Mouse (Mus musculus): ENCODE measurements around the gene Zfp14.
A peak's percentile ranks its signal among the peaks of the same experiment; 100 is the strongest.

The Zfp14 gene

GRCm38 (mm10) chr7:30028572-30028971 lies 22.6 kb downstream of the Zfp14 start:
- DNase-seq (ENCODE audit: low spot score): no peak

GRCm38 (mm10) chr7:30027331-30027730 lies 23.8 kb downstream of the Zfp14 start:
- DNase-seq (ENCODE audit: low spot score): no peak

- no peak for DNase-seq (ENCODE audit: low spot score)
These were observed 25.8 kb downstream of the Zfp14 start for GRCm38 (mm10) chr7:30025358-30025757.

- DNase-seq (ENCODE audit: low spot score): no peak
These were observed 27.4 kb downstream of the Zfp14 start for GRCm38 (mm10) chr7:30023800-30024199.

- no peak for DNase-seq (ENCODE audit: low spot score)
These were observed 27.9 kb downstream of the Zfp14 start for GRCm38 (mm10) chr7:30023324-30023723.

GRCm38 (mm10) chr7:30019543-30019942 lies 31.6 kb downstream of the Zfp14 start:
- DNase-seq (ENCODE audit: low spot score): no peak

GRCm38 (mm10) chr7:30017226-30017625 lies 34.0 kb downstream of the Zfp14 start:
- no peak for DNase-seq (ENCODE audit: low spot score)

GRCm38 (mm10) chr7:30012956-30013363 lies 38.2 kb downstream of the Zfp14 start:
- DNase-seq (ENCODE audit: low spot score): peak; percentile 46

GRCm38 (mm10) chr7:30010551-30011195 lies 40.5 kb downstream of the Zfp14 start:
- DNase-seq (ENCODE audit: low spot score): no peak

GRCm38 (mm10) chr7:30009321-30010085 lies 41.7 kb downstream of the Zfp14 start:
- DNase-seq (ENCODE audit: low spot score): no peak

- DNase-seq (ENCODE audit: low spot score): no peak
These were observed 43.0 kb downstream of the Zfp14 start for GRCm38 (mm10) chr7:30008020-30008690.

- DNase-seq (ENCODE audit: low spot score): no peak
These were observed 43.6 kb downstream of the Zfp14 start for GRCm38 (mm10) chr7:30007601-30008000.

- no peak for DNase-seq (ENCODE audit: low spot score)
These were observed 50.6 kb downstream of the Zfp14 start for GRCm38 (mm10) chr7:30000601-30001000.

- no peak for DNase-seq (ENCODE audit: low spot score)
These were observed 56.0 kb downstream of the Zfp14 start for GRCm38 (mm10) chr7:29995134-29995533.

GRCm38 (mm10) chr7:29993340-29993739 lies 57.8 kb downstream of the Zfp14 start:
- no peak for DNase-seq (ENCODE audit: low spot score)

- DNase-seq (ENCODE audit: low spot score): no peak
These were observed 58.5 kb downstream of the Zfp14 start for GRCm38 (mm10) chr7:29992698-29993097.

GRCm38 (mm10) chr7:29989031-29989430 lies 62.1 kb downstream of the Zfp14 start:
- DNase-seq (ENCODE audit: low spot score): no peak

GRCm38 (mm10) chr7:29987551-29987950 lies 63.6 kb downstream of the Zfp14 start:
- no peak for DNase-seq (ENCODE audit: low spot score)

All from ovary, postnatal 14 days (tissue).